Mouse (Mus musculus) cortical plate, adult 2 months (tissue): Measurements from ENCODE around the gene Olfr1145.

Experiments
- CTCF ChIP-seq: fragments of 200-500 bp; IDR thresholded peaks from 2 replicates; pipeline ENCODE4 v1.5.1; 2011; ENCODE audit warnings: mild to moderate bottlenecking, control low read depth, low read length; ENCODE audit not compliant: insufficient read depth; ENCODE audit errors: extremely low read depth
- POLR2A ChIP-seq: fragments of 200-500 bp; IDR thresholded peaks from 2 replicates; pipeline ENCODE4 v1.6.1; 2011; ENCODE audit warnings: mild to moderate bottlenecking, low read length, control low read depth; ENCODE audit not compliant: insufficient read depth; ENCODE audit errors: extremely low read depth

- TF ChIP-seq CTCF (no peak), POLR2A (no peak)
These were observed 30.4 kb upstream of the Olfr1145 start, which contains the start of gene Olfr152 for GRCm38 (mm10) chr2:87779183-87779582.
